Mouse (Mus musculus): ENCODE results near the gene Hhipl1. TPM values are rescaled to one million over a fixed set of nuclear protein-coding genes. Genes with fewer than 3 reads are reported as not detected.
A peak's percentile ranks its signal among the peaks of the same experiment; 100 is the strongest.

Hhipl1 gene
- polyA plus RNA-seq (2015; fragmentation: Nextera tagmentation; extraction: Ambion mirVana), result 1.8 and 1.9 TPM in 2 replicates

DNA sequence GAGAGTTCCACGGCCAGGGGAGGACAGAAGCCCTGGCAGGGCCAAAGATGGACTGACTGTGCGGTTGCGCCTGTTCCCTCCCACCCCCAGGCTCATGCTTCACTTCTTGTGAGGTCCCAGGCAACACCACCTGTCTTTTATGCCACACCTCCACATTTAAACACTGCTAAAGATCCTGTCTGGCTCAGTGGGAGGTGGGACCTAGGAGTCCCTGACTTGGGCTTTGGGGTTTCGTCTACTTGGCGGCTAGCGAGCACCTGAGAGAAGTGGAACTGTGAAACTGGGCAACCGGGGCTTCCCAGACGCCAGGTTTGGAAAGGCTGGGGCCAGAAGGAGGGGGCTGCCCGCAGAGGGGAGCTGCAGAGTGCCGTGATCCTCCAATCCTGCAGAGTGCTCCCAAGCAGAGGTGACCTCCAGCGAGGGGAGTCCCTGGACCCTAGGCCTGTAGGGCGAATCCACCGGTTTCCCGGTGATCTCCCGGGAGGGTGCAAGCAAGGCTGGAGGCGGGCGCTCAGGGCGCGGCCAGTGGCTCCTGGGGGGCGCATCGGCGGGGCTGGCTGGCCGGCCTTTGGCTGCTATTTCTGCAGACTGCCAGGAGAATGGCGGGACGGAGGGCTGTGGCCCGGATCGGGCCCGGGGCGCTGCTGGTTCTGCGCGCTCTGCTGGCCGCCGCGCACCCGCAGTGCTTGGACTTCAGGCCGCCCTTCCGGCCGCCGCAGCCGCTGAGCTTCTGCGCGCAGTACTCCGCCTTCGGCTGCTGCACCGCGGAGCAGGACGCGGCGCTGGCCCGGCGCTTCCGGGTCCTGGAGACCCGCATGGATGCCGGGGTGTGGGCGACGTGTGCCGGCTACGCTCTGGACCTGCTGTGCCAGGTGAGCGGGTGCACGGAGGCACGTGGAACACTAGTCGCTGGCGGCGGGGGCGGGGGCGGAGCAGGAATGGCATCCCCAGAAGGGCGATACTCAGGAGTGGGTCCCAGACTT, at the start of gene Hhipl1:
TSS of gene Hhipl1 (plus strand) at position 459 of the 983 bp plus-strand sequence.
- H3K4me1 ChIP-seq, result peaks cover 10% of the 10 kb centered on the region
- no peaks in the 10 kb centered on the region for H3K9me3 ChIP-seq
- peak within 1 kb of the TSS; percentile 62 for H3K9ac ChIP-seq (replicated peaks)
- peak within 1 kb of the TSS; percentile 97 for H3K4me2 ChIP-seq (replicated peaks)
- H3K27ac ChIP-seq (replicated peaks), result no peak within 1 kb of the TSS
- peak within 1 kb of the TSS; percentile 59 for H3K4me3 ChIP-seq
- no peaks in the 10 kb centered on the region for H3K36me3 ChIP-seq
- WGBS, result 6% methylated on average over 66 of the region's 67 CpGs
- peak; percentile 59 for ATAC-seq (replicated peaks)
- peaks cover 3% of the 10 kb centered on the region; the same call in 1 of the 2 replicates for H3K27me3 ChIP-seq

DNA sequence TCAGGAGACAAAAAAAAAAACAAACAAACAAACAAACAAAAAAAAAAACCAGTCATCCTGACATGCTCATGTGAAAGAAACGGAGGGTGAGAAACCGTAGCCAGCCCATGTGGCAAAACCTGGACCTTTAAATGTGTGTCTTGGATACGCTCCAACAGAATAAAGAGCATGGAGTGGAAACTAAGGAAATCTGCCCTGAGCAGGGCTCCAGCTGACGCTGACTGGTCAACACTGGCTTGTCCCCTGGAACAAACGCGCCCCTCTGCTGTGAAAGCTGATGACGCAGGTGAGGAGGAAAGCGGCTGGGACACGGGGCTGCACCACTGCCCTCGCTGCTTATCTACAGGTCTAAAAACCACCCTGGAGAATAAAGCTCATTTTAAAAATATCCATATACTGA, 49.3 kb upstream of the Hhipl1 start:
- WGBS, result 40% methylated on average over 10 of the region's 10 CpGs
- H3K4me3 ChIP-seq, result no peak overlapping the region
- H3K27ac ChIP-seq (replicated peaks), result no peak overlapping the region
- H3K36me3 ChIP-seq, result no peaks in the 10 kb centered on the region
- H3K4me1 ChIP-seq, result peaks cover 50% of the 10 kb centered on the region
- no peaks in the 10 kb centered on the region for H3K27me3 ChIP-seq
- no peak overlapping the region for H3K4me2 ChIP-seq (replicated peaks)
- H3K9me3 ChIP-seq, result no peaks in the 10 kb centered on the region
- no peak overlapping the region for H3K9ac ChIP-seq (replicated peaks)
- no peak for ATAC-seq (replicated peaks)

DNA sequence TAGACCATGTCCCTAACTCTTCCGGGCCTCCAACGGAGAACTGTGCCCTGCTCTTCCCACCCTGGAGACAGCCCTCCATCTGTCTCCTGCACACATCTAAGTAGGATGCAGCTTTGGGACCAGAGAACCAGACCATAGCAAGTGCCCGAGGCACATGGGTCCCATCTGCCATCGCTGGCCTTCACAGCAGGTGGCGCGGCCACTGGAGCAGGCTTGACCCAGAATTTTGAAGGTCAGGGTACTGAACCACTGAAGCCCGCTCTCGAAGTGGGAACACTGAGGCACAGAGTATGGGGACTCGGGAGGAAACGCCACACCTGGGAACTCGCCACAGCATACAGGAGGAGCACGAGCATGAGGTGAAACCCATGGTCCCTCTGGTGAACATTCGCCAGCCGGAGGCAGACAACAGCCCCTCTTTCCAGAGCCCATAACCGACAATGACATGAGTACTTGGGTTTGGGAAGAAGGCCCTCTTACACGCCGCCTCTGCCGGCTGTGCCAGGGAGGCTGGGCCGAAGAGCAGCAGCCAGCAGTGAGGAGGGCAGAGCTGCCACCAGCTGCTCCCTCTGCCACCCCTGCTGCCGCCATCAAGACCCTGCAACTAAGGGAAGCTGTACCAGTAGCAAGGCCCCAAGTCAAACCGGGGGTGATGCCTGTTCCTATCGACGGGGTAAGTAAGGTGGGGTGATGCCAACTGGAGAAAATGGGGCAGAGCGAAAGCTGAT, 46.6 kb upstream of the Hhipl1 start:
- Histone ChIP-seq H3K9ac (replicated peaks) (no peak overlapping the region), H3K4me2 (replicated peaks) (no peak overlapping the region), H3K4me3 (no peak overlapping the region), H3K36me3 (no peaks in the 10 kb centered on the region), H3K27me3 (no peaks in the 10 kb centered on the region), H3K4me1 (peaks cover 63% of the 10 kb centered on the region), H3K27ac (replicated peaks) (no peak overlapping the region), H3K9me3 (no peaks in the 10 kb centered on the region)
- 78% methylated on average over 24 of the region's 24 CpGs for WGBS
- ATAC-seq (replicated peaks), result no peak

DNA sequence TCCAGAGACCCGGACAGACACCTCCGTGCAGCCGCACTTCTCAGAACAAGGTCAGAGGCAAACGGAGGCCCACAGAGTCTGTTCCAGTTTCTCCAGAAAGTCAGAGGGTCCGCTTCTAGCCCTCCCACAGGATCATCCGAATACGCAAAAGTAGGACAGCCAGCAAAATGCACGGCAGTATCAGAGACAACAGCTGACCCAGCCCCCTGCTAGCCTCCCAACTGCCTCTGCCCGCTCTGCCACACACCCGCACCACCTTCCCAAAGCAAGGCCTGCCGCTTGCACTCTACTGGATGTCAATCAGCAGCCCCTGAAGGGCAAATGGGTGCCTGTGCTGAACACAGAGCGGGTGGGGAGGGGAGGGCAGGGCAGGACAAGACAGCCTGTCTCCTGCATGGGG, 45.1 kb upstream of the Hhipl1 start:
- Histone ChIP-seq H3K4me3 (no peak overlapping the region), H3K27me3 (no peaks in the 10 kb centered on the region), H3K4me2 (replicated peaks) (no peak overlapping the region), H3K4me1 (peaks cover 68% of the 10 kb centered on the region), H3K9ac (replicated peaks) (no peak overlapping the region), H3K9me3 (no peaks in the 10 kb centered on the region), H3K27ac (replicated peaks) (no peak overlapping the region), H3K36me3 (no peaks in the 10 kb centered on the region)
- 89% methylated on average over 12 of the region's 12 CpGs for WGBS
- no peak for ATAC-seq (replicated peaks)

DNA sequence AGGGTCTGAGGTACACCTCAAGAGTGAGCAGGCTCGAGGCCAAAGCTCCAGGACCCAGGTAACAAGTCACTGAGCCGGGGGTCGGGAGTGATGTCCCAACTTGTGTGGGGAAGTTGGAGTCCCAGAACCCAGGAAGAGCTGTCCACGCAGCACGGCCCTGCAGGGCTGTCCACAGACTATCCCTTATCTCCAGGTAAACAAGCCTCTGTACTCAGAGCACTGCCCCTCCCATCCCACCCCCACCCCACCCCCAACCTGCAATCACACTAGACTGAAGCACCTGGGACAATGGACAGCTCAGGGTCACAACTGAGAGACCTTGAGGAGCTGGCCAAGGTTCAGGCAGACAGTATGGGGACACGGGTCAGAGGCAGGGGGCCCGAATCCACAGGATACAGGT, 41.2 kb upstream of the Hhipl1 start:
- Histone ChIP-seq H3K27ac (replicated peaks) (no peak overlapping the region), H3K4me1 (peaks cover 68% of the 10 kb centered on the region), H3K4me2 (replicated peaks) (no peak overlapping the region), H3K27me3 (no peaks in the 10 kb centered on the region), H3K9me3 (no peaks in the 10 kb centered on the region), H3K9ac (replicated peaks) (no peak overlapping the region), H3K4me3 (no peak overlapping the region), H3K36me3 (no peaks in the 10 kb centered on the region)
- no peak for ATAC-seq (replicated peaks)
- WGBS, result 81% methylated on average over 7 of the region's 7 CpGs

DNA sequence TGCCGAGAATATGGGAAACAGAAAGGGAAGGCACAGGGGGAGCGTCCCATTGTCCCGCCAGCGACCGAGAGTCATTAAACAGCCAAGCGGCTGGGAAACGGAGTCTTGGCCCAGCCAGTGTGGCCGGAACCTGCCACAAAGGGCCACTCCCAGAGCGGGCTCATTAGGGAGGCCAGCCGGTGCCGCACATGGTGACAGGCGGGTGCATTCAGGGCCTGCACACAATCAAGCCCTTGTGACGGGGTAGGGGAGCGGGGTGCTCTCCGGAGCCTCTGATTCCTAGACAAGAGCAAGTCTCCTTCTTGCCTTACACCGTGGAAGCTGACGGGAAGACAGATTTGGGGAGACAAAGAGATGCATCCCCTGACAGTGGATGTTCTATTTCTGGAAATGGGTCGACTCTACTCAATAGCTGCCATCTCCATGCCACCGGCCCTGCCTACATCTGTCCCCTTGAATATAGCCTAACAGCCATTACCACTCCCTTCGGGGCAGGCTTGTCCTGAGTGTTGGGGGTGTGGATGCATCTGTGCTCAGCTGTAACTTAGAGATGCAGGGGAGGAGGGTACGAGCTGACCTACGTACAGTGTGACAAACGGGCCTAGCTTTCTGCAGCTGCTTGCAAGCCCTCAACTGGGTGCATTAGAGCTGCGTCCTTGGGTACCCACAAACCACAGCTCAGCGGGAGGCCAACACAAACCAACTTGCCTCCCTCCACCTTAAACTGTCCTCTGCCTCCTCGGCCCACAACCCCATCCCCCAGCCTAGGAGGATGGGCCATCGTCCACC, 40.0 kb upstream of the Hhipl1 start:
- peak overlapping the region; percentile 21; the same call in 1 of the 2 replicates for H3K4me3 ChIP-seq
- no peaks in the 10 kb centered on the region for H3K27me3 ChIP-seq
- H3K9me3 ChIP-seq, result no peaks in the 10 kb centered on the region
- ATAC-seq (replicated peaks), result peak; percentile 74
- H3K4me1 ChIP-seq, result peaks cover 71% of the 10 kb centered on the region
- H3K27ac ChIP-seq (replicated peaks), result peak overlapping the region; percentile 78
- H3K4me2 ChIP-seq (replicated peaks), result peak overlapping the region; percentile 47
- no peaks in the 10 kb centered on the region for H3K36me3 ChIP-seq
- WGBS, result 8% methylated on average over 27 of the region's 27 CpGs
- H3K9ac ChIP-seq (replicated peaks), result peak overlapping the region; percentile 50

DNA sequence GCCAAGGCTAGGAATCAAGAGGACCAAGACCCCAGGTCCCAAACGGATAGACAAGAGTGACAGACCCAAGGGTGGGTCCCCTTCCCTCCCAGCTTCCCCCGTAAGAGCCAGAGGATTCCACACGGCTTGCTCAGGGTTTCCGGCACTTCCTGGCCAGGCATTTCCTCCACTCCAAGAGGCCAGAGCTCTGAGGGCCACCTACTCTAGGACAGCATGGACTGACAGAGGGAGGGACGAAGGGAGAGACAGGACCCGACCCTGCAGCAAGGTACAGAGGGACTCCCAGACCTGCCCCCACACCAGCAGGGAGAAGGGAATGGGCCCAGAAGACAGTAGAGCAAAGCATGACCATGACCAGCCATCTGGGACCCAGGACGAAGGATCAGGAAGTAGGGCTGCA, 38.4 kb upstream of the Hhipl1 start:
- Histone ChIP-seq H3K27ac (replicated peaks) (no peak overlapping the region), H3K27me3 (no peaks in the 10 kb centered on the region), H3K9me3 (no peaks in the 10 kb centered on the region), H3K4me3 (no peak overlapping the region), H3K36me3 (no peaks in the 10 kb centered on the region), H3K9ac (replicated peaks) (no peak overlapping the region), H3K4me1 (peaks cover 79% of the 10 kb centered on the region), H3K4me2 (replicated peaks) (no peak overlapping the region)
- ATAC-seq (replicated peaks), result no peak
- 85% methylated on average over 7 of the region's 7 CpGs for WGBS

DNA sequence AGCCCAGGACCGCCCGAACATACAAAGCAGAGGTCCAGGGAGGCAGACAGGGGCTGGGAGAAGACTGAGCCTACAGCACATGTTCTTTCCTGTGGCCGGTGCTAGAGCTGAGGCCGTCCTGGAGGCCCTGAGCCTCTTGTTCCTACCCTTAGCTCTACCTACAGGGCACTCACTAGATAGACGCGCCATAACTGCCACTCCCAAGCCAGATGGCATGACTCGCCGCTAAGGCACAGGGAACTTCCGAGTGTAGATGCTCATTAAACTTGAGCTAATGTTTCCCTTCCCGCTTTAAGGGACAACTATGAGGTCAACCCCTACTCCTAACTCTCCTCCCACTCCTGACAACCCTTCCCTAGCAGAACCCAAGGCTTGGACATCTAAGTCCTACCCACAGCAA, 37.1 kb upstream of the Hhipl1 start:
- Histone ChIP-seq H3K36me3 (no peaks in the 10 kb centered on the region), H3K27ac (replicated peaks) (no peak overlapping the region), H3K9ac (replicated peaks) (no peak overlapping the region), H3K4me2 (replicated peaks) (no peak overlapping the region), H3K4me3 (no peak overlapping the region), H3K9me3 (no peaks in the 10 kb centered on the region), H3K4me1 (peaks cover 81% of the 10 kb centered on the region), H3K27me3 (no peaks in the 10 kb centered on the region)
- ATAC-seq (replicated peaks), result no peak
- 92% methylated on average over 10 of the region's 10 CpGs for WGBS

DNA sequence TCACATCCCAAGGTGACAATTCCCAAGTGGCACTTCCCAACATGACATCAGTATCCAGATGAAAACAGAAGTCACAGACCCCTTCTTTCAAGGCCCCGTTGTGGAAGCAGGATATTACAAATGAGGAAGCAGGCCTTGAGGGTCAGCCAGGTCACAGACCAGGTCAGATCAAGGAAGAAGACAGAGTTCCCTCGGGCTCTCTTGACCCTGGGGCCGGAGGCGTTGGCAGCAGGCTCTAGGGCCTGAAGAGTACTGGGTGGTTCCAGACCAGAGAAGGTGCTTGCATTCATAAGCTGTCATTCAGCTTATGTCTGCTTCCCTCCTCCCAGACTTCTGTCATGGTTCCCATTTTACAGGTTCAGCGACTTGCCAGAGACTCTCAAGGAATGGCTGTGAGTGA, 36.4 kb upstream of the Hhipl1 start:
- Histone ChIP-seq H3K4me2 (replicated peaks) (no peak overlapping the region), H3K9ac (replicated peaks) (no peak overlapping the region)
- 86% methylated on average over 5 of the region's 5 CpGs for WGBS

DNA sequence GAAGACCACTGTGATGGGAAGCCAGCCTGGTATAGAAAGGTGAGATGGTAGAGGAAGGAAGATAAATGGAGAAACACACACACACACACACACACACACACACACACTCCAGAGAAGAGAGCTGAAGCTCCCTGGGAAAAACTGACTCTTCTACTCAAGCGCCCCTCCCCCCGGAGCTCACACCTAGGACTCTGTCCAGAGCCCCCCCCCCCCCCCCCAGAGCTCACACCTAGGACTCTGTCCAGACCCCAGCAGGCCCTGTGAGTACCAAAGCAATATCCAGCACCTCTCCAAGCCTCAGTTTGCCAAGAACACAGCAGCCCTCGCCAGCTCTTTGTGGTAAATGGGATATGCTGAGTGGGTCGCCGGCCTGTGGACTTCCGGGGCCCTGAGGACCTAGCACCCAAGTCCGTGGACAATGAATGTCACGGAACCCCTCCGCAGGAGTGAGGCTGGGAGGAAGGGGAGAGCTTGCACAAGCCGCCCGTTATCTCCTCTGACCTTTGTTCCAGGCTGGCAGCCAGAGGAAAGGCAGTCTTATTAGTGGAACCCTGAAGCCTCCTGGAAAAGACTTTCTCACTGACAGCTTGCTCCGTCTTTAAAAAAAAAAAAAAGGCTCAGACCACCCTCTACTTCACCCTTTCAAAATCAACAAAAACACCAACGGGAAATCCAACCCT, 35.7 kb upstream of the Hhipl1 start:
- H3K9me3 ChIP-seq, result no peaks in the 10 kb centered on the region
- ATAC-seq (replicated peaks), result no peak
- no peaks in the 10 kb centered on the region for H3K36me3 ChIP-seq
- peaks cover 72% of the 10 kb centered on the region for H3K4me1 ChIP-seq
- H3K4me3 ChIP-seq, result no peak overlapping the region
- 53% methylated on average over 13 of the region's 13 CpGs for WGBS
- peak overlapping the region; percentile 24 for H3K9ac ChIP-seq (replicated peaks)
- 0 out of 2 replicates have a peak overlapping the region, but pooled peaks have one; percentile 94 for H3K4me2 ChIP-seq (replicated peaks)
- no peak overlapping the region for H3K27ac ChIP-seq (replicated peaks)
- no peaks in the 10 kb centered on the region for H3K27me3 ChIP-seq

More for the DNA sequence above, 36.4 kb upstream of the Hhipl1 start:
- no peaks in the 10 kb centered on the region for H3K9me3 ChIP-seq
- H3K27ac ChIP-seq (replicated peaks), result no peak overlapping the region
- H3K36me3 ChIP-seq, result no peaks in the 10 kb centered on the region
- no peak overlapping the region for H3K4me3 ChIP-seq
- H3K4me1 ChIP-seq, result peaks cover 78% of the 10 kb centered on the region
- ATAC-seq (replicated peaks), result no peak
- H3K27me3 ChIP-seq, result no peaks in the 10 kb centered on the region

Data from forebrain, embryonic 15.5 days (tissue).